Mouse (Mus musculus) frontal cortex, postnatal 14 days (tissue): ENCODE data around the gene Lce1l.
"Not testable (repeated sequence)": the region's sequence is repeated elsewhere in the genome, so short reads cannot be mapped to it uniquely, and the experiment has no call there.

Experiments
- DNase-seq, 2 experiments: peaks; one replicate each; pipeline ENCODE4 v3.0.0; 2022; ENCODE audit warnings: low spot score in 2 of 2

Lce1l gene

DNA sequence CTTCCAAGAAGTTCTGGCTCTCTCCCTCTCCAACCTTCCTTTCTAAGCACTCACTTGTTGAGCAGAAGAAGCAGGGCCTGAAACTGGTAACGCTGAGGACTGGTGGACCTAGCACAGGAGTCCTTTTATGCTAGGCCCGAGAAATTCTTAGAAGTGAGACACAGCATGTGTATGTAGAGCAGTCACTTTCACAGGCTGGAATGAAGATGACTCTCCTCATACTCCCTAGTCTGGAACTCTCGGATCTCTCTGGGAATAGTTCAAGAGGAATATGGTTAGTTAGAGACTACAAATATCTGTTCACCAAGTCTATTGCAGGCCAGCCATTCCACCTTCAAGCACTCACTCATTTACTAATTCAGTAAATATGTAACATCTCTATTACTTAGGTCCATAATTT lies at the start of gene Lce1l:
Lce1l (minus strand) TSS at position 101 of the 400 bp plus-strand sequence.
- no peak for DNase-seq

DNA sequence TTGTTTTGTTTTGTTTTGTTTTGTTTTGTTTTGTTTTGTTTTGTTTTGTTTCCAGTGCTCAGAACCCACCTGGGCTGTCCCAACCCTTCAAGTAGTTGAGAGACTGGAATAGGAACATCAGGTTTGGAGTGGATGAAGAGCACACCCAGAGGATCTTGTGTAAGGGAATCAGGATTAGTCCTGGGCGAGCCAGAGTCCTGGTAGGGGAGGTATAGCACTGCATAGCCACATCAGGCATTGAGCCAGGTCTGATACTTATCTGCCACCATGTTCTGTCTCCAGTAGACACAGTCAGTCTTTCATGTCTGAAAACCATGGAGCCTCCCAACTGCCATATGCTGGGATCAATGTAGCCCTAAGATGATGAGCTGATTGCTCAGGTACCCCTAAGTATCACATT lies 43.4 kb upstream of the Lce1l start:
- no peak for DNase-seq

DNA sequence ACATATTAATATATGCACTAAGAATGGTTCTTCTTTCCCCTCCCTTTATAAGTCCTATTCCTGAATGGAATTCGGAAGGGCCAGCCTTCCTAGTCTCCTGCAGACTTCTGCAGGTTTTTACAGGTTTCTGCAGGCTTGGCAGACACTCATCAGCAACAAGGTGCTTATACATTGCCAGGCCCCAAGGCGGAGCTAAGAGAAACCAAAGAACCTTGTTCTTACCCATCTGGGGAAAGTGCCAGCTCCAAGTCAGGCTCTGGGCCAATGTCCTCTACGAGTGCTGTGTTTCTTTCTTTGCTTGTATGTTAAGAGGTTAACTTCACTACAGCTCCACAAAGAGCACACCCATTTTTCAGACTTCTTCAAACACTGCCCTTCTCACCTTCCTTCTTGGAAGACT lies 43.0 kb upstream of the Lce1l start:
- DNase-seq = no peak

DNA sequence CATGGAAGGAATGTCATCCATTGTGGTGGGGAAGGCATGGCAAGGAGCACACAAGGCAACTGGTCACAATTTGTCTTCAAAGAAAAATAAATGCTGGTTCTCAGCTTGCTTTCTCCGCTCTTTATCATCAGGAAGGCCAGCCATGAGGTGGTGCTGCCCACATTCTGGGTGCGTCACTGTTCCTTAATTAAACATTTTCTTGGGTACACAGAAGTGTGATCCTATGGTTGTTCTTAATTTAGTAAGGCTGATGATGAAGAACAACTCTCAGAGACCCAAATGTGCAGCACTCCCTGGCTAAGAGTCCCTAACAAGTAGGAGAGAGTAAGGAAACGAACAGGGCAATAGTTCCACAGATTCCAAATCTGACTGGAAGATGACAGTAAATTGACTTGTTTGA lies 23.1 kb upstream of the Lce1l start:
- DNase-seq = no peak

DNA sequence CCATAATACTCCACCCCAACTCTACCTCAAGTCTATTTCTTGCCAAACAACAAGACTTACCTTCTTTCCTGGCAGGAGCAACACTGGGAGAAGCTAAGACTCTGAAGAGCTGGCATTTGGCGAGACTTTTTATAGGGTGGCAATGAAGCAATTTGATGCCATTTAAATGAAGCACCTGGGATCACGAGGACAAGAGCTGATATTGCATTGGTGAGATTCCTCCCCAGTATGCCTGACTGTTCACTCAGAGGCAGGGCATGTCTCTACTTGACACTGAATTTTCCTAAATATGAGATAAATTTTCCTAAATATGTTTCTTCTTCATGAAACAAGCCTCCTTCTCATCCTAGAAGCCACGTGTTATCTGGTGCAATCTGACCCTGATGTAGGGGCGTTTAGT lies 19.0 kb upstream of the Lce1l start, which contains the start of gene 2310050C09Rik:
2310050C09Rik (minus strand) TSS at position 101 of the 400 bp plus-strand sequence.
- DNase-seq = no peak

DNA sequence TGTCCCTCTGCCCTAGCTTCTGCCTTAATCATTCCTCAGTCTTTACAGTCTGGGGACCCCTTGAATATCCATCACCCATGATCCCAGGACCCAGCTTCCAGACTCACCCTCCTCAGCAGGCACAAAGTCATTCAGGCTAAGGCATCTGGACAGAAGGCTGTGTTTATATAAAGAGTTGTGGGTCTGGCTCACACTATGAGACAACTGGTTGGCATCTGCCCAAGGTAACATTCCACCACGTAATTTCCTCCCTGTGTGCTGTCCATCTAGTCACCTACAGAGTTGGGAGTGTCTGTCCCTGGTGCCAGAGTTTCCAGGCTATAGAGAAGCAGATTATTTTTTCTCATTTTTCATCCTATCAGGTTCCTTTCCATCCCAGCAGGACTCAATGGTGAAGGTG lies 24.0 kb downstream of the Lce1l start, which contains the start of gene Kprp:
Kprp (minus strand) TSS at position 140 of the 400 bp plus-strand sequence.
- no peak for DNase-seq

DNA sequence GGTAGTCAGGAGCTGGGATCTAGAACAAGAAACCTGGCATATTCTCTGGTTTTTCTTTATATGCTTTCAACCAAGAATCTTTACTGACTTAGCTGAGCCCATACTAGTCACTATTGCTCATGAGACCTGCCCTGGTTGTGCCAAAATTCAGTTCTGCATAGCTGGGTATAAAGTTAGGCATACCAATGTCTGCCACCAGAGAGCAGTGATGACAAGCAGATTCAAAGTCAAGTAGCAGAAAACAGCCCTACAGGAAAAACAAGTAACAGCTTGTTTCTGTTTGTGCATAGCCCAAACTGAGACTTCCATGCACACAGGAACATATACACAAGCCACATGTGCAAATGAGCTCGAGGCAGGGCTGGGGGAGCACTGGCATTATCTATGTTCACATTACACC lies 25.3 kb downstream of the Lce1l start:
- no peak for DNase-seq

DNA sequence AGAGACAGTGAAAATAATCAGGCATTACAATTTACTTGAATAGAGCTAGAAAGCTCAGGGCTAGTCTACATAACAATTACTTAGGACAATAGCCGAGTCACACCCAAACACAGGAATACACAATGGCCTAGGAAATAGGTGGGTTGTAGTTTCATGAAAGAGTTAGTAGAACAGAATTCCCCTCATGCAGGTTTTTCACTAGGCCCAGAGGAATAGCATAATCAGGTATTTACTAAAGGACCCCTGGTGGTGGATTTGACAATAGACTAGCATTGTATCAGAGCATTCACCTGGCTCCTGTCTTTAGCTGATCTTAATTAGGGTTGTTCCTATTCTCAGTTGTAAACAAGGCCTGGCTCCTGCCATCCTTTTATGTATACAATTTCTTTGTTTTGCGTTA lies 35.0 kb downstream of the Lce1l start:
- not testable (repeated sequence) for DNase-seq

DNA sequence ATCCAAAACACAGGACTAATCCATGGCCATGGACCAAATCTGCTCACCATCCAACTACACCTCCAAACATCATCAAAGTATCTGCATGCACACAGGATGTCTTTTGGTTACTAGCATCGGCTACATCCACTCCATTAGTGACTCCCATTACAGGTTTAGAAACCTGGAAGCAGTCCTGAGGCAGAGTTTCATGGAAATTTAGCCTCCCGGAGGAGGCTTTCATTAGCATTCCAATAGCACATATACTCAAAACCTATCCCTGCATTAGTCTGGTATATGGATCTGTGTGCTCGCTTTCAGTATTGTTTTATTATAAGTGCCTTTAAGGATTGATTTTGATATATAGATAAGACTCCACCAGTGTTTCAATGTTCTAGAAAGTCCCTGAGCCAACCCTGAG lies 35.5 kb downstream of the Lce1l start:
- no peak for DNase-seq

DNA sequence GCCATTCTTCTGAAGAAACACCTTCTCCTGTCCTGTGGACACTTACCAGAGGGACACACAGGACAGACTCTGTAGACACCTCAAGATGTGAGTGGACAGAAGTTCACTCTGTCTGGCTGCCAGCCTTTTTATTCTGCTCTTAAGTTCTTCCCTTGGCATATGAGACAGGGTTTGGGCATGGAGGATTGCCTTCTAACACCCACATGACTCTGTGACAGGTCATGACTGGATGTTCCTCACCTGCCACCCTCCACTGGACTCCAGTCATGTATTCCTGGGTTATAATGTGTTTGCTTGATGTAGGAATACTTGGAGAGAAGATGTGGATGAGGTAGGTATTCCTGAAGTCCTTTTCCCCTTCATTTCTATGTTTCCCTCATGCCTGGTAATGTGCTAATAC lies 43.3 kb downstream of the Lce1l start, which contains the start of gene Lce1k:
Lce1k (minus strand) TSS at position 101 of the 400 bp plus-strand sequence.
- DNase-seq = no peak
